Mouse (Mus musculus) limb, embryonic 11.5 days (tissue): ENCODE measurements around the gene Lman1l. TPM values are rescaled to one million over a fixed set of nuclear protein-coding genes. Genes with fewer than 3 reads are reported as not detected.
A peak's percentile ranks its signal among the peaks of the same experiment; 100 is the strongest.

Experiments
- ATAC-seq: fragments of 200-750 bp; cut with Nextera tagmentation; 2 replicates; pipeline ENCODE4 v1.8.0; 2017; ENCODE audit warnings: low read depth; ENCODE audit not compliant: insufficient number of reproducible peaks, low FRiP score, low TSS enrichment
- DNase-seq: peaks from one replicate; pipeline ENCODE4 v3.0.0-alpha.2; 2015; ENCODE audit warnings: low spot score
- H3K27ac ChIP-seq: fragments of 300-500 bp; sonication (generic); replicated peaks from 2 replicates; pipeline ENCODE4 v1.5.1; 2014; ENCODE audit warnings: low read depth, mild to moderate bottlenecking, low read length
- H3K27me3 ChIP-seq: fragments of 300-500 bp; sonication (generic); 2 replicates; pipeline ENCODE4 v1.6.1; 2014; ENCODE audit warnings: mild to moderate bottlenecking, low read length, mixed read lengths; ENCODE audit not compliant: control insufficient read depth, insufficient read depth
- H3K36me3 ChIP-seq: fragments of 300-500 bp; sonication (generic); 2 replicates; pipeline ENCODE4 v1.6.1; 2014; ENCODE audit warnings: mild to moderate bottlenecking, low read length, moderate library complexity, mixed read lengths; ENCODE audit not compliant: control insufficient read depth, insufficient read depth
- H3K4me1 ChIP-seq: fragments of 300-500 bp; sonication (generic); 2 replicates; pipeline ENCODE4 v1.6.1; 2014; ENCODE audit warnings: low read length, mixed read lengths; ENCODE audit not compliant: control insufficient read depth, insufficient read depth
- H3K4me2 ChIP-seq: fragments of 300-500 bp; sonication (generic); 2 replicates; pipeline ENCODE4 v1.6.1; 2014; ENCODE audit warnings: low read depth, mild to moderate bottlenecking, moderate library complexity; ENCODE audit not compliant: severe bottlenecking
- H3K4me3 ChIP-seq: fragments of 300-500 bp; sonication (generic); 2 replicates; pipeline ENCODE4 v1.5.1; 2014; ENCODE audit warnings: low read depth, low read length
- H3K9ac ChIP-seq: fragments of 300-500 bp; sonication (generic); 2 replicates; pipeline ENCODE4 v1.6.1; 2014; ENCODE audit warnings: mild to moderate bottlenecking, low read length
- H3K9me3 ChIP-seq: fragments of 300-500 bp; sonication (generic); 2 replicates; pipeline ENCODE4 v1.6.1; 2016; ENCODE audit warnings: low read length; ENCODE audit not compliant: control insufficient read depth
- WGBS: fragments of 180-500 bp; shearing (Covaris S2); extraction: QIAGEN DNeasy Blood & Tissue Kit; methylation state at CpG from one replicate; pipeline ENCODE4 v1.1.7; 2014; 5-methylcytosine and 5-hydroxymethylcytosine counted together
- polyA plus RNA-seq: library from polyadenylated mRNA; unstranded; fragments of >200 nt; fragmentation: Nextera tagmentation; extraction: Ambion mirVana; gene quantifications from 2 replicates; pipeline ENCODE4 v1.2.1, GENCODE M21; 2014

The Lman1l gene
- polyA plus RNA-seq, 1 experiment from 2014 or later, result not detected

DNA sequence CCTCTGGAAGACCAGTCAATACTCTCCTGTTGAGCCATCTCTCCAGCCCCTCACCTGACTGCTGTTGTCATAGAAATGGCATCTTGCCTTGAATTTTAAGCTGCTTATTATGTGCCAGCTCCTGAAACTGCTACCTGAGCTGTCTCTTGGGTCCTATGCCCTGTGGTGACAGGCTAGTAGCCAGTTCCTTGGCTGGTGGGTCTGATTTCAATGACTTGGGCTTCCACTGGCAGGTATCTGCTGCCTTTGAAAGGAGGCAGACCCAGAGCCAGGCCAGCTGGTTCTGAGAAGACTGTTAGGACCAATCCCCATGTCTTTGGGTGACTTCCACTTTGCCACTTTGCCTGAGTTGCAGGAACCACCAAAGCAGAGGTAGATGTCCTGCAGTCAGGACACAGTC, 46.2 kb downstream of the Lman1l start:
- no peaks in the 10 kb centered on the region for H3K27me3 ChIP-seq
- H3K9ac ChIP-seq, result no peak overlapping the region
- H3K4me3 ChIP-seq, result no peak overlapping the region
- H3K36me3 ChIP-seq, result peaks cover 2% of the 10 kb centered on the region; the same call in 1 of the 2 replicates
- H3K27ac ChIP-seq, result no peak overlapping the region
- H3K4me1 ChIP-seq, result no peaks in the 10 kb centered on the region
- no peaks in the 10 kb centered on the region for H3K9me3 ChIP-seq
- DNase-seq (no peak), ATAC-seq (no peak)
- no peak overlapping the region for H3K4me2 ChIP-seq

DNA sequence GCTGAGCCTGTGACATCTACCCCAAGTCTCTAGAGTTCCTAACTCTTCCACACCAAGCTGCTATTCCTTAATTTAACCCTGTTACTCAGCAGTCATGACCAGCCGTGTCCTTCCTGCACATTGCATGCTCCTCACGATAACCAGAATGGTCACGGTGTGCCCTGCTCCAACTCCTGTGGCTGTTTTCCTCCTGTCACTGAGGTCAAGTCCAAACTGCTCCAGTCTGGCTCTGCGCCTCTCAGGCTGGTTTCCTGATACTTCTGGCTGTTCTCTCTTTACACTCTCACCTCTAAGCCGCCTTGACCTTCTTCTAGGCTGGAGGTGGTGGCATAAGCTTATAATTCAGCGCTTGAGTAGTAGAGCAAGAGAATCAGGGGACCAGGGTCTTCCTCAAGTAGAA, 52.1 kb downstream of the Lman1l start:
- H3K9ac ChIP-seq, result no peak overlapping the region
- WGBS, result 95% methylated on average over 6 of the region's 6 CpGs
- no peak overlapping the region for H3K4me3 ChIP-seq
- no peaks in the 10 kb centered on the region for H3K36me3 ChIP-seq
- no peaks in the 10 kb centered on the region for H3K4me1 ChIP-seq
- H3K9me3 ChIP-seq, result no peaks in the 10 kb centered on the region
- ATAC-seq (no peak), DNase-seq (no peak)
- no peak overlapping the region for H3K4me2 ChIP-seq
- H3K27me3 ChIP-seq, result no peaks in the 10 kb centered on the region
- H3K27ac ChIP-seq, result no peak overlapping the region

DNA sequence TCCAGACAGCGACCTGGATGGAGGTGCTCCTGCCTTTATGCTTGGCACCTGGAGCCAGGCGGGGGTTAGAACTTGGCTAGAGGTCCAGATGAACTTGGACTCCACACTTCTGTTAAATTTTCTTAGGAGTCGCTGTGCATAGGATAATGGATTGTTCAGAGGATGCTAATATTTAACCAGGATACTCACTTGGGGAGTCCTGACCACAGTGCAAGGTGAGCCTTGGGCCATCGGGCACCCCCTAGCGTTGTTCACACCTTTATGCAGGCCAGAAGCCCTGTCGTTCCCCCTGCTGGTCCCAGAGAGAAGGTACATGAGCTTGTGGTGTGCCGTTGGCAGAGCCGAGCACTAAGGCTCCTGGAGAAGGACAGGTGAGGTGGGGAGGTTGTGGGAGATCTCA, 53.7 kb downstream of the Lman1l start:
- H3K27ac ChIP-seq, result no peak overlapping the region
- WGBS, result 54% methylated on average over 8 of the region's 8 CpGs
- H3K4me1 ChIP-seq, result peaks cover under 1% of the 10 kb centered on the region; the same call in 1 of the 2 replicates
- no peaks in the 10 kb centered on the region for H3K9me3 ChIP-seq
- no peak overlapping the region for H3K4me3 ChIP-seq
- no peaks in the 10 kb centered on the region for H3K27me3 ChIP-seq
- no peak overlapping the region for H3K9ac ChIP-seq
- H3K4me2 ChIP-seq, result no peak overlapping the region
- DNase-seq (no peak), ATAC-seq (no peak)
- no peaks in the 10 kb centered on the region for H3K36me3 ChIP-seq

DNA sequence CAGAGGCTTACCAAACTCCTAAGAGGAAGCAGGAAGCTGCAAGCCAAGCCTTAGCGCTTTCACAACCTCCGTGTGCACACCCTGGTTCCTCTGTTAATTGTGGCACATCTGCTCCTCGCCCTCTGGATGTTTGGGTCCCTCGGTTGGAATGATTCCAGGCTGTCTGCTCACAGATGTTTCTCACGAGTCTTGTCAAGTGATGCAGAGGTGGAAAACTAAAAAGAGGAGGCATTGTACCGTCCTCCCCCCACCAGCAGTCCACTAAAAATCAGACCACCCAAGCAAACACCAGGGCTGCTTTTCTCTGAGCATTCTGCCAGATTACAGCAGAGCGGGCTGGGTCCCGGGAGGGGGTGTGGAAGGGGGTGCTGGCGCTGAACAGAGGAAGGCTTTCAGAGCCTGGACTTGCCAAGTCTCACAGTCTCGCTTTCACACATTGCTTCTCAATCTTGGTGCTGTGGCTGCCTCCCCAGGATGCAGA, 54.8 kb downstream of the Lman1l start:
- ATAC-seq, result no peak
- Histone ChIP-seq H3K27ac (no peak overlapping the region), H3K9ac (no peak overlapping the region), H3K9me3 (no peaks in the 10 kb centered on the region), H3K4me3 (no peak overlapping the region), H3K27me3 (no peaks in the 10 kb centered on the region), H3K4me1 (peaks cover 7% of the 10 kb centered on the region), H3K4me2 (no peak overlapping the region), H3K36me3 (no peaks in the 10 kb centered on the region)
- no peak for DNase-seq
- WGBS, result 50% methylated on average over 10 of the region's 10 CpGs

DNA sequence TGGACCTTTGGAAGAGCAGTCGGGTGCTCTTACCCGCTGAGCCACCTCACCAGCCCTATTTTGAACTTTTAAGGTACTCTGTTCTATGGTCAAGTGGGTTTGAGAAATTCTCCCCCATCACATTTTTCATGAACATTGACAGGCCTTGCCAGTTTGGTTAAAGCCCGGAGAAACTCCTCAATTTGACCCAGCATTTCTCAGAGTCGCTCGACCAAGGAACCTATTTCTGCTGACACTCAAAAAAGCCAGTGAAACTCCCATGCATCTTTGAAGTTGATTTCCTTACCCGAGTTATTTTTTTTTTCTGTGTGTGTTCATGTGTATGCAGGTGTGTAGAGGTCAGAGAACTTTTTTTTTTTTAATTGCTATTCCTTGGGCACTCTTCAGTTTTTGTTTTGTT, 56.0 kb downstream of the Lman1l start:
- no peak overlapping the region for H3K9ac ChIP-seq
- no peak overlapping the region for H3K4me2 ChIP-seq
- H3K4me1 ChIP-seq, result peaks cover 7% of the 10 kb centered on the region
- no peaks in the 10 kb centered on the region for H3K27me3 ChIP-seq
- no peak overlapping the region for H3K4me3 ChIP-seq
- H3K9me3 ChIP-seq, result no peaks in the 10 kb centered on the region
- H3K27ac ChIP-seq, result no peak overlapping the region
- 93% methylated on average over 6 of the region's 6 CpGs for WGBS
- H3K36me3 ChIP-seq, result no peaks in the 10 kb centered on the region
- no peak for DNase-seq
- no peak for ATAC-seq

DNA sequence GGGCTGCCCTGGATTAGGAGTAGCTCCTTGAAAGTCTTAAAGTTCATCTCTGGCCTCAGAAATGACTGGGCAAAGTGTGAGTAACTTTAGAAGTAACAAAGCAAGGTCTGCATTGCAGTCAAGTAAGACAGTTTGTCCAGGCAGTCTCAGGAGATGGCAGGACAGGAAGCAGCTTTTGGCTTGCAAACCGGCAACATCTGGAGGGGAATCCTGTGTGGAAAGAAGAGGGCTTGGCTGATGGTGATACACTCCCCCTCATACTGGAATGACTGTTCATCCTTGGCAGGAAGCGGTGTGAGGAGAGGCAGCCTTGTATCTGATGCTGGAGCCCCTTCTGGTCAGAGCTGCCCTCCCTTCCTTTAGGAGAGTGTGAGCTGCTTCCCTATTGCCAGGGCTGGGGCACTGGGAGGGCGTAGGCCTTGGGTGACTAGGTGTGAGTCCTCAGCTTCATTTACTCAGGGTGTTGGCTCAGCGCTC, 57.6 kb downstream of the Lman1l start:
- DNase-seq (no peak), ATAC-seq (no peak)
- no peaks in the 10 kb centered on the region for H3K9me3 ChIP-seq
- H3K4me2 ChIP-seq, result no peak overlapping the region
- H3K27ac ChIP-seq, result no peak overlapping the region
- H3K27me3 ChIP-seq, result no peaks in the 10 kb centered on the region
- H3K4me1 ChIP-seq, result peaks cover 7% of the 10 kb centered on the region
- H3K36me3 ChIP-seq, result no peaks in the 10 kb centered on the region
- H3K9ac ChIP-seq, result no peak overlapping the region
- H3K4me3 ChIP-seq, result no peak overlapping the region
- 69% methylated on average over 4 of the region's 4 CpGs for WGBS

DNA sequence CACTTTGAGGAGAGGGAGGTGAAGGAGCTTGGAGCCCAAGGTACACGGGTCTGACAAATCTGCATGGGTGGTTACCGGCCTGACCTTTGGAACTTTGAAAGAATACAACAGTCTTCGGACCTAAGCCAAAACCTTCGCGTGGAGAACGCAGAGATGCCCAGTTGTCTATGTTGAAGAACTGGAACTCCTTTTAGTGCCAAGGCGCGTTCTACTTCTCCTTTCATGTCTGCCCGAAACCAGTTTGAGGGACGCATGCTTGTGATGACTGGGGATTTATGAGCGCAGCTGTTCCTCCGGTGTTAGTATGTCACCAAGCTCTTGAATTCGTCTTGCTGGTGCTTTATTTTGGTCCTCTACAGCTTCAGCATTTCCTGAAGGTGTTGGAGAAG, 58.9 kb downstream of the Lman1l start:
- H3K4me2 ChIP-seq, result peak overlapping the region; percentile 75
- H3K4me1 ChIP-seq, result peaks cover 7% of the 10 kb centered on the region
- ATAC-seq (no peak), DNase-seq (no peak)
- peak overlapping the region; percentile 50 for H3K4me3 ChIP-seq
- no peak overlapping the region for H3K9ac ChIP-seq
- no peaks in the 10 kb centered on the region for H3K27me3 ChIP-seq
- no peaks in the 10 kb centered on the region for H3K9me3 ChIP-seq
- WGBS, result 80% methylated on average over 13 of the region's 13 CpGs
- H3K27ac ChIP-seq, result no peak overlapping the region
- H3K36me3 ChIP-seq, result no peaks in the 10 kb centered on the region

DNA sequence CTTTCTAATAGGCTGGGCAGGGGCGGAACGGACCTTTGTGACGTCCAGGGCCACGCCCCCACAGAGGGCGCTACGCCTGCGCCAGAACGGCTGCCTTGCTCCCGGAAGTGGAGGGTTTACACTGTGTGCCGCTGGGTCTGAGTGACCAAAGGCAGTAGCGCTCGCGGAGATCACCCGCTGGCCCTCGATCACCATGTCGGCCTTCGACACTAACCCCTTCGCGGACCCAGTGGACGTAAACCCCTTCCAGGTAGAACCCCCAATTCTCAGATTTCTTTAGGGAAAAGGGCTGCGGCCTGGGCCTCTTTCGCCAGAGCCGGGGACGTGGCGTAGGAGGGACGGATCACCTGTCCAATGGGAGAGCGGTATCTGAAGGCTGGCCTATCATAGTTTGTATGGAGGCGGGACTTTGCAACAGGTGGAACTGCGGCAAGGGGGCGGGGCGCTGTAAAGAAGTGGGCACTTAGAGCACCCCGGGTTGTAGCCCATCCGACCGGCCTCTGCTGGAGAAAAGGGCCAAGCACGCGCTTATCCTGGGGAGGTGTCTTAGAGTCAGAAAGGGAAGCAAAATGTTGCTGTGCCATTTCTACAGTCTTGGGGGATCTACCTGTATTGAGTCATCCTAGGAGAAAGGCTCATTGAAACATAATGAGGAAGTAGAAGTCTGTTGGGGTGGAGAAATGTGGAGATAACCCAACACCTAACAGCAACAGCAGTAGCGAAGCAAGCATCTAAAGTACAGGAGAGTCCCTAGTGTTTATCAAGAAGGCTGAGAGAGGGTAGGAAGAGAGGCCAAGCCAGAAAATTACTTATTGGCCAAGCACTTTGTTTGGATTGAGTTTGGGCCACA, 59.5 kb downstream of the Lman1l start, which contains the start of gene Scamp2:
TSS of gene Scamp2 (plus strand) at position 83 of the 850 bp plus-strand sequence.
- peak within 1 kb of the TSS; percentile 50 for H3K4me3 ChIP-seq
- no peak within 1 kb of the TSS for H3K27ac ChIP-seq
- ATAC-seq, result peak; percentile 99
- H3K36me3 ChIP-seq, result no peaks in the 10 kb centered on the region
- peak within 1 kb of the TSS; percentile 31 for H3K9ac ChIP-seq
- H3K27me3 ChIP-seq, result no peaks in the 10 kb centered on the region
- H3K9me3 ChIP-seq, result no peaks in the 10 kb centered on the region
- H3K4me2 ChIP-seq, result peak within 1 kb of the TSS; percentile 75
- peaks cover 7% of the 10 kb centered on the region for H3K4me1 ChIP-seq
- peak; percentile 94 for DNase-seq
- under 1% methylated on average over 37 of the region's 37 CpGs for WGBS
